Mouse (Mus musculus) frontal cortex, adult 2 months (tissue): ENCODE results near the gene Lrrc52. TPM values are rescaled to one million over a fixed set of nuclear protein-coding genes. Genes with fewer than 3 reads are reported as not detected.

Experiments used
- DNase-seq, 2 experiments: peaks; one replicate each; pipeline ENCODE4 v3.0.0; 2022; ENCODE audit warnings: low spot score in 1 of 2; ENCODE audit errors: extremely low spot score in 1 of 2
- polyA plus RNA-seq: library from polyadenylated mRNA; depleted of rRNA; stranded (reverse); fragments of >200 nt; gene quantifications from 2 replicates; pipeline ENCODE4 v1.2.3, GENCODE M21; 2012; rRNA removed

The Lrrc52 gene
- polyA plus RNA-seq, 1 experiment: not detected

- peak in 1 of 2 experiments; percentile 33 for DNase-seq
Observed at GRCm38 (mm10) chr1:167437091-167437490, 29.5 kb downstream of the Lrrc52 start.

- no peak for DNase-seq
Observed at GRCm38 (mm10) chr1:167436186-167436975, 30.2 kb downstream of the Lrrc52 start.

GRCm38 (mm10) chr1:167434931-167435330 lies 31.6 kb downstream of the Lrrc52 start:
- no peak for DNase-seq

GRCm38 (mm10) chr1:167430976-167431676 lies 35.5 kb downstream of the Lrrc52 start:
- DNase-seq: no peak

- DNase-seq: no peak
Observed at GRCm38 (mm10) chr1:167426681-167427080, 39.9 kb downstream of the Lrrc52 start.

- no peak for DNase-seq
Observed at GRCm38 (mm10) chr1:167425572-167425971, 41.0 kb downstream of the Lrrc52 start.

GRCm38 (mm10) chr1:167422501-167423240 lies 43.9 kb downstream of the Lrrc52 start:
- no peak for DNase-seq

- peak; percentile 60 to 90 for DNase-seq
Observed at GRCm38 (mm10) chr1:167414846-167415245, 51.7 kb downstream of the Lrrc52 start.

GRCm38 (mm10) chr1:167411991-167412715 lies 54.4 kb downstream of the Lrrc52 start:
- no peak for DNase-seq

- no peak for DNase-seq
Observed at GRCm38 (mm10) chr1:167409601-167410000, 57.0 kb downstream of the Lrrc52 start.

GRCm38 (mm10) chr1:167405237-167405636 lies 61.3 kb downstream of the Lrrc52 start:
- DNase-seq: no peak

Other genes with a start within 250 kb of the Lrrc52 start
- 17.5 and 18.4 TPM in 2 replicates for gene Uck2, start 181.5 kb downstream of the Lrrc52 start, polyA plus RNA-seq
- gene Tmco1, start 158.4 kb downstream of the Lrrc52 start, polyA plus RNA-seq: 64.0 and 68.9 TPM in 2 replicates
- gene Aldh9a1, start 116.8 kb downstream of the Lrrc52 start, polyA plus RNA-seq: 37.4 and 42.1 TPM in 2 replicates
- 261 and 283 TPM in 2 replicates for gene Mgst3, start 72.9 kb downstream of the Lrrc52 start, polyA plus RNA-seq
- 11.7 and 12.6 TPM in 2 replicates for gene Rxrg, start 131.6 kb upstream of the Lrrc52 start, polyA plus RNA-seq
- not detected in 2 replicates for gene Lmx1a, start 222.5 kb upstream of the Lrrc52 start, polyA plus RNA-seq